Mouse (Mus musculus) cerebellum, adult 2 months (tissue): ENCODE data around the gene Rufy3.

Source experiments
- CTCF ChIP-seq: fragments of 200-500 bp; IDR thresholded peaks from 2 replicates; pipeline ENCODE4 v1.5.1; 2011; ENCODE audit warnings: low read depth, mild to moderate bottlenecking, control low read depth, low read length, moderate library complexity, borderline replicate concordance; ENCODE audit not compliant: insufficient read depth
- POLR2A ChIP-seq: fragments of 200-500 bp; IDR thresholded peaks from 2 replicates; pipeline ENCODE4 v1.6.1; 2011; ENCODE audit warnings: low read length, control low read depth, borderline replicate concordance; ENCODE audit not compliant: insufficient read depth

- TF ChIP-seq POLR2A, result no peak
- no peak for TF ChIP-seq CTCF
Measured at GRCm38 (mm10) chr5:88614129-88614528, 49.3 kb downstream of the Rufy3 start.
